Mouse (Mus musculus): ENCODE measurements around the gene Samd15.
"Not testable (repeated sequence)": the region's sequence is repeated elsewhere in the genome, so short reads cannot be mapped to it uniquely, and the experiment has no call there.

Gene Samd15

GRCm38 (mm10) chr12:87199206-87199972, at the start of gene Samd15:
Samd15 (plus strand) TSS chr12:87199723.
- DNase-seq: peak; percentile 95

GRCm38 (mm10) chr12:87154448-87154847, 45.1 kb upstream of the Samd15 start:
- DNase-seq: not testable (repeated sequence)

GRCm38 (mm10) chr12:87157361-87157760, 42.2 kb upstream of the Samd15 start:
- DNase-seq: peak; percentile 86

GRCm38 (mm10) chr12:87158099-87158498, 41.4 kb upstream of the Samd15 start:
- DNase-seq: no peak

GRCm38 (mm10) chr12:87160310-87160709, 39.2 kb upstream of the Samd15 start:
- DNase-seq: no peak

- DNase-seq: no peak
Measured at GRCm38 (mm10) chr12:87160815-87161214, 38.7 kb upstream of the Samd15 start.

- DNase-seq: no peak
Measured at GRCm38 (mm10) chr12:87175194-87175946, 24.2 kb upstream of the Samd15 start.

GRCm38 (mm10) chr12:87177631-87178030, 21.9 kb upstream of the Samd15 start:
- no peak for DNase-seq

- no peak for DNase-seq
Measured at GRCm38 (mm10) chr12:87193008-87193407, 6.5 kb upstream of the Samd15 start.

GRCm38 (mm10) chr12:87195069-87195468, 4.5 kb upstream of the Samd15 start:
- no peak for DNase-seq

GRCm38 (mm10) chr12:87196310-87196709, 3.2 kb upstream of the Samd15 start:
- DNase-seq: no peak

- no peak for DNase-seq
Measured at GRCm38 (mm10) chr12:87198792-87199191, 731 bp upstream of the Samd15 start.

GRCm38 (mm10) chr12:87199973-87200586, 557 bp downstream of the Samd15 start, which contains the start of gene Tmed8:
Tmed8 (minus strand) TSS chr12:87200454.
- peak; percentile 98 for DNase-seq

- DNase-seq: no peak
Measured at GRCm38 (mm10) chr12:87201694-87202093, 2.2 kb downstream of the Samd15 start.

- not testable (repeated sequence) for DNase-seq
Measured at GRCm38 (mm10) chr12:87205789-87206188, 6.3 kb downstream of the Samd15 start.

- DNase-seq: peak; percentile 45
Measured at GRCm38 (mm10) chr12:87212844-87213606, 13.5 kb downstream of the Samd15 start.

- peak; percentile 2 for DNase-seq
Measured at GRCm38 (mm10) chr12:87216053-87216452, 16.5 kb downstream of the Samd15 start.

- DNase-seq: no peak
Measured at GRCm38 (mm10) chr12:87217596-87217995, 18.1 kb downstream of the Samd15 start.

GRCm38 (mm10) chr12:87219362-87219761, 19.8 kb downstream of the Samd15 start:
- DNase-seq: peak; percentile 81

GRCm38 (mm10) chr12:87224950-87225349, 25.4 kb downstream of the Samd15 start:
- DNase-seq: peak; percentile 56

GRCm38 (mm10) chr12:87226801-87227200, 27.3 kb downstream of the Samd15 start:
- DNase-seq: peak; percentile 70

- DNase-seq: no peak
Measured at GRCm38 (mm10) chr12:87229633-87230032, 30.1 kb downstream of the Samd15 start.

All from heart, adult 11 months (tissue).